Mouse (Mus musculus) frontal cortex, postnatal 25 days (tissue): ENCODE results near the gene Gm10696.
"Not testable (repeated sequence)": the region's sequence is repeated elsewhere in the genome, so short reads cannot be mapped to it uniquely, and the experiment has no call there.

Source experiments
- DNase-seq, 2 experiments: peaks; one replicate each; pipeline ENCODE4 v3.0.0; 2022; ENCODE audit warnings: low spot score in 2 of 2

Gene Gm10696

GRCm38 (mm10) chr3:94178093-94178492, at the start of gene Gm10696:
Gene Gm10696, minus strand, starts transcription at chr3:94178193.
- not testable (repeated sequence) for DNase-seq

DNA sequence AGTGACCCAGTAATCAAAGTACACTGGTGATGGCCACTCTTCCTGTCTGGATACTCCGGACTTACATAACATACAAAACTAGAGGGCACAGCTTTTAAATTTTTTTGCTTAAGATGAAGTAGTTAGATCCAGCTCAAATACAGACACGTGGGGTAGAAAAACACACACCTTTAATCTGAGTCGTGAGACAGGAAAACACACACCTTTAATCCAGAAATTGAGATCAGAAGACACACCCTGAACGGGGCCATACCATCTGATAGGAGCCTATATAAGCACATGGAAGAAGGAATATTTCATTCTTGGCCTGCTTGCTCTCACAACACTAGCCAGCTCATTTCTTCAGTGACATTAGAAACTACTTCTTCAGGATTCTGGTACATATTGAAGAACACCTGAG, 18.4 kb upstream of the Gm10696 start, which contains the start of gene Gm5286:
Gene Gm5286 (plus strand): TSS at position 301 of the 400 bp plus-strand sequence.
- not testable (repeated sequence) for DNase-seq

GRCm38 (mm10) chr3:94167351-94167750, 10.6 kb downstream of the Gm10696 start:
- DNase-seq = not testable (repeated sequence)
